Mouse (Mus musculus) heart, embryonic 16.5 days (tissue): ENCODE results near the gene Ptprf. TPM values are rescaled to one million over a fixed set of nuclear protein-coding genes. Genes with fewer than 3 reads are reported as not detected.

ENCODE experiments used
- ATAC-seq: fragments of 200-750 bp; cut with Nextera tagmentation; replicated peaks from 2 replicates; pipeline ENCODE4 v1.8.0; 2017; ENCODE audit warnings: moderate number of reproducible peaks; ENCODE audit not compliant: insufficient read depth, low FRiP score; ENCODE audit errors: extremely low read depth
- H3K27ac ChIP-seq: fragments of 300-500 bp; sonication (generic); 2 replicates; pipeline ENCODE4 v1.5.1; 2014; ENCODE audit warnings: mild to moderate bottlenecking, low read length, control low read depth, moderate library complexity
- H3K27me3 ChIP-seq: fragments of 300-500 bp; sonication (generic); 2 replicates; pipeline ENCODE4 v1.6.1; 2014; ENCODE audit warnings: low read length, mixed read lengths; ENCODE audit not compliant: control insufficient read depth, insufficient read depth
- H3K36me3 ChIP-seq: fragments of 300-500 bp; sonication (generic); 2 replicates; pipeline ENCODE4 v1.6.1; 2014; ENCODE audit not compliant: control insufficient read depth, insufficient read depth
- H3K4me1 ChIP-seq: fragments of 300-500 bp; sonication (generic); 2 replicates; pipeline ENCODE4 v1.6.1; 2014; ENCODE audit warnings: low read length, mixed read lengths; ENCODE audit not compliant: control insufficient read depth, insufficient read depth
- H3K4me2 ChIP-seq: fragments of 300-500 bp; sonication (generic); 2 replicates; pipeline ENCODE4 v1.6.1; 2014; ENCODE audit warnings: low read depth, mild to moderate bottlenecking, control low read depth, low read length
- H3K4me3 ChIP-seq: fragments of 300-500 bp; sonication (generic); 2 replicates; pipeline ENCODE4 v1.5.1; 2014; ENCODE audit warnings: mild to moderate bottlenecking, control low read depth, low read length
- H3K9ac ChIP-seq: fragments of 300-500 bp; sonication (generic); 2 replicates; pipeline ENCODE4 v1.6.1; 2014; ENCODE audit warnings: low read length, control low read depth
- H3K9me3 ChIP-seq: fragments of 300-500 bp; sonication (generic); replicated peaks from 2 replicates; pipeline ENCODE4 v1.6.1; 2016; ENCODE audit warnings: low read length; ENCODE audit not compliant: control insufficient read depth
- WGBS: fragments of 180-500 bp; shearing (Covaris S2); extraction: QIAGEN DNeasy Blood & Tissue Kit; methylation state at CpG from one replicate; pipeline ENCODE4 v1.1.7; 2014; 5-methylcytosine and 5-hydroxymethylcytosine counted together
- polyA plus RNA-seq: library from polyadenylated mRNA; unstranded; fragments of >200 nt; fragmentation: Nextera tagmentation; extraction: Ambion mirVana; gene quantifications from 2 replicates; pipeline ENCODE4 v1.2.1, GENCODE M21; 2015

Gene Ptprf
- polyA plus RNA-seq, 1 experiment from 2014 or later, result 22.9 TPM

GRCm38 (mm10) chr4:118310461-118310860, 19.3 kb upstream of the Ptprf start:
- peaks cover 5% of the 10 kb centered on the region; the same call in 1 of the 2 replicates for H3K4me1 ChIP-seq
- H3K27ac ChIP-seq, result no peak overlapping the region
- H3K4me3 ChIP-seq, result no peak overlapping the region
- no peak overlapping the region for H3K9ac ChIP-seq
- ATAC-seq, result no peak
- no peak overlapping the region for H3K4me2 ChIP-seq
- no peaks in the 10 kb centered on the region for H3K27me3 ChIP-seq
- 83% methylated on average over 1 of the region's 1 CpGs for WGBS
- no peaks in the 10 kb centered on the region for H3K36me3 ChIP-seq
- H3K9me3 ChIP-seq, result no peaks in the 10 kb centered on the region; the same call in 1 of the 2 replicates

GRCm38 (mm10) chr4:118307533-118308263, 16.5 kb upstream of the Ptprf start:
- Histone ChIP-seq H3K4me2 (no peak overlapping the region), H3K27ac (no peak overlapping the region), H3K4me1 (no peaks in the 10 kb centered on the region), H3K27me3 (no peaks in the 10 kb centered on the region), H3K9ac (no peak overlapping the region), H3K9me3 (no peaks in the 10 kb centered on the region), H3K36me3 (no peaks in the 10 kb centered on the region), H3K4me3 (no peak overlapping the region)
- no peak for ATAC-seq
- WGBS, result 84% methylated on average over 13 of the region's 13 CpGs

- 75% methylated on average over 21 of the region's 21 CpGs for WGBS
- no peak for ATAC-seq
- no peak overlapping the region for H3K4me2 ChIP-seq
- H3K27me3 ChIP-seq, result no peaks in the 10 kb centered on the region
- H3K36me3 ChIP-seq, result no peaks in the 10 kb centered on the region
- no peaks in the 10 kb centered on the region for H3K4me1 ChIP-seq
- no peak overlapping the region for H3K4me3 ChIP-seq
- no peak overlapping the region for H3K9ac ChIP-seq
- H3K27ac ChIP-seq, result no peak overlapping the region
- H3K9me3 ChIP-seq, result no peaks in the 10 kb centered on the region
These were observed 15.0 kb upstream of the Ptprf start for GRCm38 (mm10) chr4:118306113-118306696.

- Histone ChIP-seq H3K4me3 (no peak overlapping the region), H3K27ac (no peak overlapping the region), H3K4me1 (no peaks in the 10 kb centered on the region), H3K4me2 (no peak overlapping the region), H3K27me3 (no peaks in the 10 kb centered on the region), H3K36me3 (no peaks in the 10 kb centered on the region), H3K9ac (no peak overlapping the region), H3K9me3 (no peaks in the 10 kb centered on the region)
- no peak for ATAC-seq
- 55% methylated on average over 4 of the region's 4 CpGs for WGBS
These were observed 13.8 kb upstream of the Ptprf start for GRCm38 (mm10) chr4:118304984-118305383.

GRCm38 (mm10) chr4:118297844-118298243, 6.6 kb upstream of the Ptprf start:
- Histone ChIP-seq H3K36me3 (no peaks in the 10 kb centered on the region), H3K27me3 (peaks cover 2% of the 10 kb centered on the region; the same call in 1 of the 2 replicates), H3K9ac (no peak overlapping the region), H3K9me3 (no peaks in the 10 kb centered on the region), H3K4me3 (no peak overlapping the region), H3K27ac (no peak overlapping the region), H3K4me2 (no peak overlapping the region), H3K4me1 (no peaks in the 10 kb centered on the region)
- peak; percentile 49; the same call in 1 of the 2 replicates for ATAC-seq
- 12% methylated on average over 5 of the region's 5 CpGs for WGBS

GRCm38 (mm10) chr4:118295651-118296561, 4.7 kb upstream of the Ptprf start:
- Histone ChIP-seq H3K9me3 (no peaks in the 10 kb centered on the region), H3K4me2 (no peak overlapping the region), H3K27me3 (peaks cover 2% of the 10 kb centered on the region; the same call in 1 of the 2 replicates), H3K27ac (no peak overlapping the region), H3K9ac (no peak overlapping the region), H3K36me3 (no peaks in the 10 kb centered on the region), H3K4me3 (no peak overlapping the region), H3K4me1 (peaks cover 5% of the 10 kb centered on the region)
- ATAC-seq, result no peak
- 41% methylated on average over 17 of the region's 17 CpGs for WGBS

- Histone ChIP-seq H3K27ac (no peak overlapping the region), H3K4me1 (peaks cover 9% of the 10 kb centered on the region), H3K4me2 (no peak overlapping the region), H3K9me3 (no peaks in the 10 kb centered on the region), H3K4me3 (no peak overlapping the region), H3K27me3 (peaks cover 2% of the 10 kb centered on the region; the same call in 1 of the 2 replicates), H3K9ac (no peak overlapping the region), H3K36me3 (no peaks in the 10 kb centered on the region)
- ATAC-seq, result no peak
- 65% methylated on average over 4 of the region's 4 CpGs for WGBS
These were observed 3.6 kb upstream of the Ptprf start for GRCm38 (mm10) chr4:118294811-118295210.

- Histone ChIP-seq H3K9me3 (no peaks in the 10 kb centered on the region), H3K27me3 (peaks cover 2% of the 10 kb centered on the region; the same call in 1 of the 2 replicates), H3K4me3 (no peak overlapping the region), H3K36me3 (no peaks in the 10 kb centered on the region), H3K4me2 (no peak overlapping the region), H3K27ac (no peak overlapping the region), H3K4me1 (peaks cover 16% of the 10 kb centered on the region), H3K9ac (no peak overlapping the region)
- 9% methylated on average over 11 of the region's 11 CpGs for WGBS
- ATAC-seq, result no peak
These were observed 1.6 kb upstream of the Ptprf start for GRCm38 (mm10) chr4:118292741-118293306.
